Mouse (Mus musculus) lung, embryonic 16.5 days (tissue): ENCODE results near the gene Pias4. TPM values are rescaled to one million over a fixed set of nuclear protein-coding genes. Genes with fewer than 3 reads are reported as not detected.
A peak's percentile ranks its signal among the peaks of the same experiment; 100 is the strongest.

ENCODE experiments used
- ATAC-seq: fragments of 200-750 bp; cut with Nextera tagmentation; 2 replicates; pipeline ENCODE4 v1.8.0; 2017; ENCODE audit warnings: low read depth, mild to moderate bottlenecking, moderate library complexity
- H3K27ac ChIP-seq: fragments of 300-500 bp; sonication (generic); 2 replicates; pipeline ENCODE4 v1.5.1; 2014; ENCODE audit warnings: mild to moderate bottlenecking, control low read depth, low read length
- H3K27me3 ChIP-seq: fragments of 300-500 bp; sonication (generic); 2 replicates; pipeline ENCODE4 v1.6.1; 2014; ENCODE audit warnings: low read depth, low read length, mixed read lengths; ENCODE audit not compliant: control insufficient read depth, insufficient read depth
- H3K36me3 ChIP-seq: fragments of 300-500 bp; sonication (generic); 2 replicates; pipeline ENCODE4 v1.6.1; 2014; ENCODE audit warnings: low read length; ENCODE audit not compliant: control insufficient read depth, insufficient read depth
- H3K4me1 ChIP-seq: fragments of 300-500 bp; sonication (generic); replicated peaks from 2 replicates; pipeline ENCODE4 v1.6.1; 2014; ENCODE audit warnings: low read length, mixed read lengths; ENCODE audit not compliant: control insufficient read depth, insufficient read depth
- H3K4me2 ChIP-seq: fragments of 300-500 bp; sonication (generic); 2 replicates; pipeline ENCODE4 v1.6.1; 2014; ENCODE audit warnings: low read depth, low read length, control low read depth
- H3K4me3 ChIP-seq: fragments of 300-500 bp; sonication (generic); 2 replicates; pipeline ENCODE4 v1.5.1; 2014; ENCODE audit warnings: mild to moderate bottlenecking, low read length, control low read depth
- H3K9ac ChIP-seq: fragments of 300-500 bp; sonication (generic); 2 replicates; pipeline ENCODE4 v1.6.1; 2014; ENCODE audit warnings: low read length, control low read depth
- H3K9me3 ChIP-seq: fragments of 300-500 bp; sonication (generic); 2 replicates; pipeline ENCODE4 v1.6.1; 2016; ENCODE audit warnings: low read length; ENCODE audit not compliant: control insufficient read depth
- WGBS: fragments of 180-500 bp; shearing (Covaris S2); extraction: QIAGEN DNeasy Blood & Tissue Kit; methylation state at CpG from one replicate; pipeline ENCODE4 v1.1.7; 2014; 5-methylcytosine and 5-hydroxymethylcytosine counted together
- polyA plus RNA-seq: library from polyadenylated mRNA; unstranded; fragments of >200 nt; fragmentation: Nextera tagmentation; extraction: Ambion mirVana; gene quantifications from 2 replicates; pipeline ENCODE4 v1.2.1, GENCODE M21; 2015

The Pias4 gene
- polyA plus RNA-seq, 1 experiment from 2014 or later: 41.8 TPM

DNA sequence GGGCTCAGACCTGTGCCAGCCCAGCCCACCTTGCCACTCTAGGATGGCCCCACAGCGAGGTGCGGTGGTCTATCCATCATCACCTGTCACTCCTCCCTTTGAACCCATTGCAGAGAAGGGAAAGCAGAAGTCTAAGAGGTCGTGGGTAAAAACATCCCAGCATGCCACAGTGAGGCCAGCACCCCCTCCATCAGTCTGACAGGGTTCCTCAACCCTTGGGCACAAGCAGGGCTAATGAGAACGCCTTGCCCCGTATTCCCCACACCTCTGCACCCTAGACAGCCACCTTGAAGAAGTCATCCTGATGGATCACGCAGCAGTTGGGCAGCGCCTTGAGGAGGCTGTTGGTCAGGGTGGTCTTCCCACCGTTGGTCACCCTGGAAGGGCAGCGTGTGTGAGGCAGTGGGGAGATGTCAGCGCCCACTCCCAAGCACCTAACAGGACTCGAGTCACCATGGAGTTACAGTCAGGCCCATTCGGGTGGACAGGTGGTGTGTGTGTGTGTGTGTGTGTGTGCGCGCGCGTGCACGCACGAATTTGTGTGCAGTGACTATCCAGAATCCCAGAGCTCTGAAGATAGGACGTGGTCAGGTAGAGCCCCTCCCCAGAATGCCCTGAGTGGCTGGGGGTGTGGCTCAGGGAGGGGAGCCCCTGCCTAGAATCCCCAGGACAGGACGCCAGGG is 33.0 kb upstream of the Pias4 start:
- no peak for ATAC-seq
- 63% methylated on average over 20 of the region's 20 CpGs for WGBS
- Histone ChIP-seq H3K27ac (no peak overlapping the region), H3K9me3 (no peaks in the 10 kb centered on the region), H3K27me3 (peaks cover 15% of the 10 kb centered on the region), H3K9ac (no peak overlapping the region), H3K4me1 (no peaks in the 10 kb centered on the region), H3K4me2 (no peak overlapping the region), H3K4me3 (no peak overlapping the region), H3K36me3 (no peaks in the 10 kb centered on the region)

DNA sequence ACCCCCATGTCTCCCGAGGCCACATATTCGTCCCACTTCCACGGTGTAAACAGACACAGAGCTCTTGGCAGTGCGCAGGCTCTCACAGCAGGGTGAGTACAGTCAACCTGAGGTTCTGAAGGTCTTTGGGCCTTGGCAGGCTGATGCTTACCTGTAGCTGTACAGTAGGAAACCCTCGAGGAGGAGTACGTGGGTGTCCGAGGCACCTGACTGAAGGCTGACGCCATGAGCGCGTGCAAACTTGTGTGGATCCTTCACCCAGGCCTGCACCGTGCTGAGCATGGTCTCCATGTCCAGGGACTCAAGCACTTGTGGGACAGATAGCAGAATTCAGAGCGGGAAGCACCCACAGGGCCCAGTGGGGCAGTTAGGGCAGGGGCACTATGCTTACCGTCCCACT is 32.4 kb upstream of the Pias4 start:
- Histone ChIP-seq H3K27ac (no peak overlapping the region), H3K27me3 (peaks cover 19% of the 10 kb centered on the region), H3K4me1 (no peaks in the 10 kb centered on the region), H3K9me3 (no peaks in the 10 kb centered on the region), H3K4me3 (no peak overlapping the region), H3K9ac (no peak overlapping the region), H3K36me3 (no peaks in the 10 kb centered on the region), H3K4me2 (no peak overlapping the region)
- 75% methylated on average over 13 of the region's 13 CpGs for WGBS
- ATAC-seq: no peak

DNA sequence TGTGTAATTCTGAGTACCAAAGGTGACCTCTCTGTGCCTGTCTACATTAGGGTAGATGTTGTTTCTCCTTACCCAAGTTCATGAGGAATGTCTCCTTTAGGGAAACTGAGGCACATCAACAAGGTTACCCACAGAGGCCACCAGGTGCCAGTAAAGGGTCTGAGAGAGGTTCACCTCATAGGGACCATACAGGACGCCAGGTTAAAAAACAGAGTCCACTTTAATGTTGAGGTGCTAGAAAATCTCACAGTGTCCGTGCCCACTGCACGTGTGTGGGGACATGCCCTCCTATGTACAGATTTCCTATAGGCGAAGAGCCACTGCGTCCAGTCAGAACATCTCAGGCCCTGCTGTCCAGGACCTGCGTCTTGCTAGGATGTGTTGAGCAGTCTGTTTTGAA is 31.3 kb upstream of the Pias4 start:
- H3K4me1 ChIP-seq: 0 out of 2 replicates have a peak, but pooled peaks cover 2% of the 10 kb centered on the region
- H3K9ac ChIP-seq: no peak overlapping the region
- no peak overlapping the region for H3K27ac ChIP-seq
- 80% methylated on average over 6 of the region's 6 CpGs for WGBS
- no peaks in the 10 kb centered on the region for H3K9me3 ChIP-seq
- ATAC-seq: no peak
- no peaks in the 10 kb centered on the region for H3K36me3 ChIP-seq
- no peak overlapping the region for H3K4me3 ChIP-seq
- H3K4me2 ChIP-seq: no peak overlapping the region
- peaks cover 31% of the 10 kb centered on the region for H3K27me3 ChIP-seq

DNA sequence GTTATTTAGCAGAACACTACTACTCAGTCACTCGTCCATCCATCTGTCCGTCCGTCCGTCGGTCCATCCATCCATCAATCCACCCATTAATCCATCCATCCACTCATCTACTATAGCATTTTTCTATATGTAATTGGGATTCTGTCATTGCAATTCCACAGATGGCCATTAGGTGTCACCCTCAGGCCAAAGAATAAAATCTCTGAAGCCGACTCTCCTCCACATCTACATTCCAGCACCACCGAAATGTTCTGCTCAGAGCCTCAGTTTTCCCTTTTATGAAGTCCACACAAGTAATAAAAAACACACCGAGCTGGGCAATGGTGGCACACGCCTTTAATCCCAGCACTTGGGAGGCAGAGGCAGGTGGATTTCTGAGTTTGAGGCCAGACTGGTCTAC is 30.5 kb upstream of the Pias4 start:
- Histone ChIP-seq H3K4me3 (no peak overlapping the region), H3K27ac (no peak overlapping the region), H3K36me3 (no peaks in the 10 kb centered on the region), H3K9me3 (no peaks in the 10 kb centered on the region), H3K4me1 (peaks cover 3% of the 10 kb centered on the region; the same call in 1 of the 2 replicates), H3K4me2 (no peak overlapping the region), H3K27me3 (peaks cover 37% of the 10 kb centered on the region), H3K9ac (no peak overlapping the region)
- ATAC-seq: no peak
- WGBS: 2% methylated on average over 9 of the region's 9 CpGs

DNA sequence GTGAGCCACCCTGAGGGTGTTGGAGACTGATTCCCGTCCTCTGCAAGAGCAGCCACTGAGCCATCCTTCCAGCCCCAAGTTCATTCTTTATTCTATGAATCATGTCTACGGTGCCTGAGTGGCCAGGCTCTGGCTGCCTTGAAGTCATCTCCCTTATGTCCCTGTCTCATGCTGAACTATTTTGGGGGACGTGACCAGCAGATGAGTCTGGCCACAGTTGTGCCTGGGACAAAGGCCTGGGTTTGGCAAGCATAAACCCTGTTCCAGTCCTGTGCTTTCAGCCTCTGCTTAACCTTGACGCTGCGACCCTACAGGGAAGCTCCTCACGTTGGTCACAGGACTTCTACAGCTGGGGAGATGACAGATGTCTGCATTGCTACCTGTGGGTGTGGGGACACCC is 29.6 kb upstream of the Pias4 start:
- 43% methylated on average over 6 of the region's 6 CpGs for WGBS
- H3K4me1 ChIP-seq: peaks cover 9% of the 10 kb centered on the region
- H3K4me2 ChIP-seq: no peak overlapping the region
- no peaks in the 10 kb centered on the region for H3K36me3 ChIP-seq
- ATAC-seq: no peak
- H3K4me3 ChIP-seq: no peak overlapping the region
- H3K9me3 ChIP-seq: no peaks in the 10 kb centered on the region
- H3K9ac ChIP-seq: no peak overlapping the region
- H3K27me3 ChIP-seq: peaks cover 40% of the 10 kb centered on the region
- H3K27ac ChIP-seq: no peak overlapping the region

DNA sequence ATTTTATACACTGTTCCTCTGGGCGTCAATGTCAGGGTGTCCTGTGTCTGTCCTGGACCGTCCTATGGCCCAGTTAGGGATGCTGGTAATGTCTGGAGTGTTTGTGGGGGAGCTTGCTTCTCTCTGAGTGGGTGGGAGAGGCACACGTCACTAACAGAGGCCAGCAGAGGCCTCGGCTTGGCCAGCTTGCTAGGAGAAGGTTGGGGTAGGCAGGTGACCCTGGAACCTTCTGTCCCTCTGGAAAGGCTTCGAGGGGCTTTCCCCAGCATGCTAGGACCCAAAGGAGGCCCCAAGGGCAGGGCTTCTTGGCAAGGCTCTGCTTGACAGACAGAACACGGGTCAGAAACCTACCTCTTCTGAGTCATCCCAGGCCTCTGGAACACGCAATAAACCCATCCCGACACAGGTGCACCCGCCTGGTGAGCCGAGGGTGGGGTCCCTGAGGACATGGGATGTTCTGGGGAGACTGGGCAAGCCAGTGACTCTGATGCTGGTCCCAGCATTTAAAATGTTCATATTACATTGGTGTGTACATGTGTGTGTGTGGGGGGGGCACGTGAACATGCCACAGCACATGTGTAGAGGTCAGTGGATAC is 28.8 kb upstream of the Pias4 start:
- Histone ChIP-seq H3K9me3 (no peaks in the 10 kb centered on the region), H3K27me3 (peaks cover 40% of the 10 kb centered on the region), H3K27ac (no peak overlapping the region), H3K4me2 (no peak overlapping the region), H3K9ac (no peak overlapping the region), H3K36me3 (no peaks in the 10 kb centered on the region), H3K4me1 (peaks cover 15% of the 10 kb centered on the region), H3K4me3 (no peak overlapping the region)
- no peak for ATAC-seq
- WGBS: 58% methylated on average over 11 of the region's 11 CpGs

DNA sequence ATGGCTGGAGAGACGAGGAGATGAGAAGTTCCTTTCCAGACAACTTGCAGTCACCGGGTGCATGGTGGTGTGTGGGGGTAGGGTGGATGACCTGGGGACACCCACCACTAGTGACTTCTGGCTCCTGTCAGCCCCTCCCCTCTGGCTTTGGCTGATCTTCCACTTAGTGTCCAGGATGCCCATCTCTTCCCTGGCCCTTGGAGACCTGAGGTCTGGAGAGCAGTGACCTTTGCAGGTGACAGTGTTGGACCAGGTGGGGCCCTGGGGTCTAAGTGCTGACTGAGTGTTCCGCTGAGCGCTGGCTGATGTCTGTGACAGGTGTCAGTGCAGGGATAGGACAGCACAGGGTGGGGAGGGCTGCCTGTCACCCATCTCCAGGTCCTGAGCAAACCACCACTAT is 27.6 kb upstream of the Pias4 start:
- 57% methylated on average over 4 of the region's 4 CpGs for WGBS
- Histone ChIP-seq H3K4me1 (peaks cover 23% of the 10 kb centered on the region), H3K4me3 (no peak overlapping the region), H3K9me3 (no peaks in the 10 kb centered on the region), H3K36me3 (peaks cover 6% of the 10 kb centered on the region), H3K27ac (peak overlapping the region; percentile 54; the same call in 1 of the 2 replicates), H3K4me2 (no peak overlapping the region), H3K9ac (peak overlapping the region; percentile 56), H3K27me3 (peaks cover 40% of the 10 kb centered on the region)
- ATAC-seq: no peak

DNA sequence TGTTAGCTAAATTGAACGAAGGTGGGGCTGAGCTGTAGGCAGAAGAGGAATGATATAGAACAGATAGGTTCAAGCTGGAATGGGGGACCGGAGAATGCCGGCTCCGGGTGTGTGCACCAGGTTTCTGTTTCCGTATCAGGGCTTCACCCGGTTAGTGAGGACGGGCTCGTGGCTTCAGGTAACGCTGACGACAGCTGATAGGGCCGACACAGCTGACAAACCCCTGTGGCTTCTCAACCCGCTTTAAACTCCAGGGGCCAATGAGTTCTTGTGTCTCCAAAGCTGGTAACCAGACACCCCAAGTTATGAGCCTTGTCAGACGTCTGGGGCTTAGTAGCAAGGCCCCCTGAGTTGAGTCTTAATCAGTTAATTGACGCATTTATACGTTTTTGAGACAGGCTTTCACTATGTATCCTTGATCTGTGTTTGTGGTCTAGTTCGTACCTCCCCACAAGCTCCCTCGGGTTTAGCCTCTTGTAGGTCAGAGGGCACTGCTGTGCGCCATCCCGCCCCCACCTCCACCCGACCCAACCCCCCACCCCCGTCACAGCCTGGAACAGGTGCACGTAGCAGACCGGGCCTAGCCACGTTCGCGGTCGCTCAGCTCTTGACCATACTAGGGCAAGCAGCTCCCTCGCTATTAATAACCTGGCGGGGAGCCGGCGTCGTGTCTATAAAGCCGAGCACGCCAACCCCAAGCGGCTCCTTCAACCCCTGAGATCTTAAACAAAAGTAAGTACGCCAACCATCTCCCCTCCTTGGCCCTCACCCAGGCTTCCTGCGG is 26.5 kb upstream of the Pias4 start:
- peak overlapping the region; percentile 56; the same call in 1 of the 2 replicates for H3K9ac ChIP-seq
- peak overlapping the region; percentile 54; the same call in 1 of the 2 replicates for H3K27ac ChIP-seq
- 0 out of 2 replicates have a peak overlapping the region, but pooled peaks have one; percentile 15 for H3K4me3 ChIP-seq
- H3K9me3 ChIP-seq: no peaks in the 10 kb centered on the region
- peaks cover 9% of the 10 kb centered on the region for H3K36me3 ChIP-seq
- 10% methylated on average over 37 of the region's 37 CpGs for WGBS
- H3K27me3 ChIP-seq: peaks cover 40% of the 10 kb centered on the region
- H3K4me1 ChIP-seq: peaks cover 23% of the 10 kb centered on the region
- peak; percentile 16; the same call in 1 of the 2 replicates for ATAC-seq
- peak overlapping the region; percentile 33; the same call in 1 of the 2 replicates for H3K4me2 ChIP-seq

DNA sequence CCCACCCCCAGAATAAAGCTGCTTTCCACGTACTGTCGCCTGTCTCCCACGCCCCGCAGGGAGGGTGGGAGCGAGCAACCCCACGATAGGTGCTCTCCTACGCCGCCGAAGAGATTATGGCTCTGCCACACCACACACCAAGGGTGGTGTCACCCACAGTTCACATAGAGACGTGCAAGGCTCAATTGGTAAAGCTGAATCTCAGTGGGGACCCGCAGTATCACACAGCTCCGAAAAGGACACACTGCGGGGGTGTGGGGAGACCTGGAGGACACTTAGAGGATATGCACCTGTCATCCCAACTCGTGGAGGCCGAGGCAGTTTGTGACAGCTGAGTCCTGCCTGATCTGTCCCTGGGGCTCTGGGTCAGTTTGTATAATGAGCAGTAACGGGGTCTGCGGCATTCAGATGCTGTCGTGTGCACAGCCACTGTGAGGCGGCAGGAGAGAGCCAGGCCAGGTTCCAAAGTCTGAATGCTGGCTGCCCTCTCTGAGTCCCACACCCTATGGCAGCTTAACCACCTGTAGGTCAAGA is 25.3 kb upstream of the Pias4 start:
- Histone ChIP-seq H3K27ac (peak overlapping the region; percentile 66; the same call in 1 of the 2 replicates), H3K9me3 (no peaks in the 10 kb centered on the region), H3K36me3 (peaks cover 12% of the 10 kb centered on the region), H3K27me3 (peaks cover 36% of the 10 kb centered on the region), H3K4me2 (peak overlapping the region; percentile 95), H3K4me1 (peaks cover 23% of the 10 kb centered on the region), H3K9ac (peak overlapping the region; percentile 66), H3K4me3 (peak overlapping the region; percentile 50)
- 4% methylated on average over 19 of the region's 19 CpGs for WGBS
- ATAC-seq: peak; percentile 22
